Mouse (Mus musculus) heart, embryonic 13.5 days (tissue): ENCODE results near the gene Hrh3. TPM values are rescaled to one million over a fixed set of nuclear protein-coding genes. Genes with fewer than 3 reads are reported as not detected.
A peak's percentile ranks its signal among the peaks of the same experiment; 100 is the strongest.

ENCODE experiments used
- ATAC-seq: fragments of 200-750 bp; cut with Nextera tagmentation; 2 replicates; pipeline ENCODE4 v1.8.0; 2017; ENCODE audit warnings: moderate TSS enrichment; ENCODE audit not compliant: insufficient number of reproducible peaks, low FRiP score, low TSS enrichment; ENCODE audit errors: extremely low read depth
- H3K27ac ChIP-seq: fragments of 300-500 bp; sonication (generic); replicated peaks from 2 replicates; pipeline ENCODE4 v1.5.1; 2015; ENCODE audit warnings: moderate library complexity, mild to moderate bottlenecking, inconsistent platforms
- H3K27me3 ChIP-seq: fragments of 300-500 bp; sonication (generic); replicated peaks from 2 replicates; pipeline ENCODE4 v1.6.1; 2015; ENCODE audit warnings: mild to moderate bottlenecking, inconsistent platforms
- H3K36me3 ChIP-seq: fragments of 300-500 bp; sonication (generic); 2 replicates; pipeline ENCODE4 v1.6.1; 2015; ENCODE audit warnings: mild to moderate bottlenecking, inconsistent platforms
- H3K4me1 ChIP-seq: fragments of 300-500 bp; sonication (generic); 2 replicates; pipeline ENCODE4 v1.6.1; 2015; ENCODE audit warnings: inconsistent platforms
- H3K4me2 ChIP-seq: fragments of 300-500 bp; sonication (generic); 2 replicates; pipeline ENCODE4 v1.6.1; 2015; ENCODE audit warnings: inconsistent platforms, mild to moderate bottlenecking, moderate library complexity
- H3K4me3 ChIP-seq: fragments of 300-500 bp; sonication (generic); 2 replicates; pipeline ENCODE4 v1.5.1; 2015; ENCODE audit warnings: moderate library complexity, mild to moderate bottlenecking, inconsistent platforms
- H3K9ac ChIP-seq: fragments of 300-500 bp; sonication (generic); 2 replicates; pipeline ENCODE4 v1.6.1; 2015; ENCODE audit warnings: inconsistent platforms, mild to moderate bottlenecking, moderate library complexity
- H3K9me3 ChIP-seq: fragments of 300-500 bp; sonication (generic); 2 replicates; pipeline ENCODE4 v1.6.1; 2016; ENCODE audit warnings: inconsistent platforms
- WGBS: fragments of 180-500 bp; shearing (Covaris S2); methylation state at CpG from one replicate; pipeline ENCODE4 v1.1.7; 2015; ENCODE audit warnings: mixed read lengths; 5-methylcytosine and 5-hydroxymethylcytosine counted together
- polyA plus RNA-seq: library from polyadenylated mRNA; unstranded; fragments of >200 nt; fragmentation: Nextera tagmentation; extraction: Ambion mirVana; gene quantifications from 2 replicates; pipeline ENCODE4 v1.2.1, GENCODE M21; 2015

The Hrh3 gene
- not detected in 2 replicates for polyA plus RNA-seq

DNA sequence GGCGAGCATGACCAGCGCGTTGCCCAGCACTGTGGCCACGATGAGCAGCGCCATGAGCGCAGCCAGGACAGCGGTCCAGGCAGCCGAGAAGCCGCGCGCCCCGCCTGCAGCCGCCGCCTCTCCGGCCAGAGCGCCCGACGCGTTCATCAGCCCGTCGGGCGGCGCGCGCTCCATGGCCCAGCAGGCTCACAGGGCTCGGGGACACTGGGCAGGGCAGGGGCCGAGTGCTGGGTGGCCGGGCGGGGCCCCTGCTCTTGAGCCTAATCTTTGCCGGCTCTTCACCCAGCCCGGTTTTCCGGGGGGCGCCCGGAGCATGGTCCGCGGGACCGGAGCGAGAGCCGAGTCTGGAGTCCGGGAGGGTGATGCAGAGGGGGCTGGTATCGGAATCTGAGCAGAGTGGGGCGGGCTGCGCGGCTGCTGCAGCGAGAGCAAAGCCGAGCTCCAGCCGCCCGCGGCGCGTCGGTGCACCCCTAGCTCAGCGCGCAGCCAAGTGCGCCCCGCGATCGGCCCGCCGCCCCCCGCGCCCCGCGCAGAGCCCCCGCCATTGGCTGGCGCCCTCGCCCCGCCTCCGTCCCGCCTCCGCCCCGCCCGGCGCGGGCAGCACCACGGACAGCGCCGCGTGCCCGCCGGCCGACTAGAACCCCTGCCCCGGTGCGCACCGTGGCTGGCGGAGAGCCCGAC is at the start of gene Hrh3:
Hrh3 (minus strand) TSS at position 511 of the 681 bp plus-strand sequence.
- peak; percentile 62; the same call in 1 of the 2 replicates for ATAC-seq
- WGBS: under 1% methylated on average over 81 of the region's 87 CpGs
- H3K9ac ChIP-seq: peak within 1 kb of the TSS; percentile 4; the same call in 1 of the 2 replicates

DNA sequence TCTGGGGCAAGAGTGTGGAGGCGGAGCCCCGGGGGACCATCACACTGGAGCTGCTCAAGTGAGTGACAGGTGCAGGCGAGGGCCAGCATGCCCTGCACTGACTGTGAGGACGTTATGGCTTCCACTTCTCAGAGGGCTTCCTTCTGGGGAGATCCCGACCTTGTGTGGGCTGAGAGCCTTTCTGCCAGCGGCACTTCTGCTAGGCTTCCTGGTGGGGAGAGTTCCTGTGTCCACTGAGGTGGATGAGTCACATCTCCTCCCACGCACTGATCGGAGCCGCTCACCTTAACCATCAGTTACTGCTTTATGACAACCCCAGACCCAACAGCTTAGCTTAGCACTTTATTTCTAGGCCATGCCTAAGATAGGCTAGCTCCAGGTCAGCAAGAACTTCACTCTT is 44.3 kb upstream of the Hrh3 start:
- H3K27me3 ChIP-seq: no peaks in the 10 kb centered on the region
- no peak overlapping the region for H3K4me2 ChIP-seq
- peaks cover 87% of the 10 kb centered on the region for H3K36me3 ChIP-seq
- no peak overlapping the region for H3K27ac ChIP-seq
- no peak overlapping the region for H3K4me3 ChIP-seq
- WGBS: 76% methylated on average over 9 of the region's 9 CpGs
- no peak overlapping the region for H3K9ac ChIP-seq
- H3K9me3 ChIP-seq: no peaks in the 10 kb centered on the region
- ATAC-seq: no peak
- H3K4me1 ChIP-seq: peaks cover 11% of the 10 kb centered on the region

More for the DNA sequence above, at the start of gene Hrh3:
- peak within 1 kb of the TSS; percentile 98 for H3K4me2 ChIP-seq
- H3K27me3 ChIP-seq: peaks cover 80% of the 10 kb centered on the region
- H3K27ac ChIP-seq: no peak within 1 kb of the TSS
- H3K4me1 ChIP-seq: peaks cover 24% of the 10 kb centered on the region
- peak within 1 kb of the TSS; percentile 65 for H3K4me3 ChIP-seq
- H3K9me3 ChIP-seq: no peaks in the 10 kb centered on the region
- no peaks in the 10 kb centered on the region for H3K36me3 ChIP-seq

DNA sequence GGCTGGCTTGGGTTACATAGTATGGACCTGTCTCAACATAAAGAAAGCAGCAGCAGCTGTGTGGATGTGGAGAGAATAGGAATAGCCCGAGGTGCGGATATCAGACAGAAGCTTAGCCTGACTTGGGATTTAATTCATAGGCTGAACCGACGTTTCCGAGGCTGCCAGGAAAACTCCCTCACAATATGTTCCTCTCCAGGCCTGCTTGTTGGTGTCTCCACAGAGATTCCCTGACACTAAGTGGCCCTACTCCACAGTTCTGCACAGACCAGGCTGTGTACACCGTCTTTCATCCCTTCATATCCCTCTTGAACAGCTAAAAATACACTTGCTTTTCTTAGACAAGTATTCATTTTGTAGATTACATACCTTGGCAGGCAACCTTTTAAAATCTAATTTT is 43.1 kb upstream of the Hrh3 start:
- no peaks in the 10 kb centered on the region for H3K27me3 ChIP-seq
- ATAC-seq: no peak
- WGBS: 55% methylated on average over 6 of the region's 6 CpGs
- no peak overlapping the region; the same call in 1 of the 2 replicates for H3K4me2 ChIP-seq
- H3K9ac ChIP-seq: peak overlapping the region; percentile 28
- H3K4me3 ChIP-seq: no peak overlapping the region
- H3K27ac ChIP-seq: peak overlapping the region; percentile 76
- H3K9me3 ChIP-seq: no peaks in the 10 kb centered on the region
- H3K36me3 ChIP-seq: peaks cover 83% of the 10 kb centered on the region
- H3K4me1 ChIP-seq: peaks cover 11% of the 10 kb centered on the region

DNA sequence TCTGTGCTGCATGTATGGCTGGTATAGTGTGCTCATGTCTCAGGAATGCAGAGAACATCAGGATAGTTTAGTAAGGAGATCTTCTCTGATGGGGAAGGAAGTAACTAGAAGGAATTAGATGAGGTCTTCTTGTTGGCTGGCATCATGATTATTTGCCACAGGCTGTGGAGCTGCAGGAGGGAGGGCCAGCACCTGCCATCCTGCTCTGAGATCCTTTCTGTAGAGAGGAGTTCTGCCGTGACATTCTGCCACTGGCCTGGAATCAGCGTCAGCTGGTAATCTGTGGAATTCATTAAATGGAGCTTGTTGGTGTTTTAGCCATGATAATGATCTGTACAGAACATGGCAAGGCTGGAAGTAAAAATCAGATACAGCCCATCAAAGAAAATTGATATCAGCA is 41.8 kb upstream of the Hrh3 start:
- 77% methylated on average over 2 of the region's 2 CpGs for WGBS
- Histone ChIP-seq H3K36me3 (peaks cover 84% of the 10 kb centered on the region), H3K4me1 (peaks cover 11% of the 10 kb centered on the region), H3K4me2 (no peak overlapping the region), H3K9ac (no peak overlapping the region), H3K27ac (no peak overlapping the region), H3K4me3 (no peak overlapping the region), H3K9me3 (no peaks in the 10 kb centered on the region), H3K27me3 (no peaks in the 10 kb centered on the region)
- ATAC-seq: no peak

DNA sequence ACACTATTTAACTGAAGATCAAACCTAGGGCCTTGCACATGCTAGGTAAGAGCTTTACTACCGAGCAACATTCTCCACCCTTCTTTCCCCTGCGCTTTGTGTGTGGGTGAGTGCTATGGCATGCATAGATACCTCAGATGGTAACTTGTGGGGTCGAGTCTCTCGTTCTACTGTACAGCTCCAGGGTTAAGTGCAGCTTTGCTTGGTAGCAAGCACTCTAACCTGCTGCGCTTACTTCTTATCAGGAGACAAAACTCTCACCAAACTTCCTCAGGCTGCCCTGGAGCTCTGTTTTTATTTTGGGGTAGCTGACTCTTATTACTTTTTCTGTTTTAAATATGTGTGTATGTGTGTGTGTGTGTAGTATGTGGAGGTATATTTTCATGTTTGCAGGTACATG is 31.1 kb upstream of the Hrh3 start:
- WGBS: 54% methylated on average over 5 of the region's 5 CpGs
- Histone ChIP-seq H3K9ac (no peak overlapping the region), H3K4me3 (no peak overlapping the region)

DNA sequence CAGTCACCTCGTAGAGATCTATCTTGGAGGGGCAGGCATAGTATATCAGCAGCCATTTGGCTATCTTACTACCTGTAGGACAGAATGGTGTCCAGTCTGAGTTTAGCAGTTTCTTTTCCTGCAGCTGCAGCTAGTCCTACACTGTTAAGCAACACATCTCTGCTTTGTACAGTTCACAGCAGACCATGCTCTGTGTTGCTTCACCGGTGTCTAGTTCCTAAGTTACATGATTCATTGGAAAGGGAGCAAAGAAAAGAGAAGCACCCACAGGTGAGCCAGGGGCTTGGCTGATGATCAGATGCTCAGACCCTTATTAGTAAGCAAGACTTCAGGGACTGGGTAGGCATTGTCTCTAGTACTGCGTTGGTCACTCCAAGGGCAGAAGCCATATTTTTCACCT is 29.6 kb upstream of the Hrh3 start:
- Histone ChIP-seq H3K27ac (peak overlapping the region; percentile 56), H3K4me2 (no peak overlapping the region), H3K9ac (no peak overlapping the region), H3K9me3 (no peaks in the 10 kb centered on the region), H3K4me1 (peaks cover 25% of the 10 kb centered on the region), H3K36me3 (peaks cover 17% of the 10 kb centered on the region), H3K27me3 (no peaks in the 10 kb centered on the region), H3K4me3 (no peak overlapping the region)
- 74% methylated on average over 3 of the region's 3 CpGs for WGBS
- ATAC-seq: no peak

More for the DNA sequence above, 31.1 kb upstream of the Hrh3 start:
- Histone ChIP-seq H3K4me2 (no peak overlapping the region), H3K9me3 (no peaks in the 10 kb centered on the region), H3K27me3 (no peaks in the 10 kb centered on the region), H3K36me3 (peaks cover 30% of the 10 kb centered on the region), H3K27ac (0 out of 2 replicates have a peak overlapping the region, but pooled peaks have one; percentile 36), H3K4me1 (peaks cover 25% of the 10 kb centered on the region)
- ATAC-seq: no peak

DNA sequence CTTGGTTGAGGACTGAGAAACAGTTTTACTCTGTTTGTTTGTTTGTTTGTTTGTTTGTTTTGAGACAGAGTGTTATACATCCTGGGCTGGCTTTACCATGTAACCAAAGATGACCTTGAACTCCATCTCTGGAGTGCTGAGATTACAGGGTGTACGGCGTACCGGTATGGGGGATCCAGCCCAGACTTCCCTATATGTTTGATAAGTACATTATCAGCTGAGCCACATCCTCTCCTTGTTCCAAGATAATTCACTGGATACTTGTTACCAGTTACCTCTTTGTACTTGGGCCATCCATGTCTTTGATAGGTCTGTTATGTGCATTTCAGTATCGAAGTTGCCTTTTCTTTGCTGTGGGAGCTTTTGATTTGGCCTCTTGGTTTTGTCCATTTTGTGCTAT is 28.9 kb upstream of the Hrh3 start:
- Histone ChIP-seq H3K36me3 (peaks cover 10% of the 10 kb centered on the region), H3K27ac (peak overlapping the region; percentile 56), H3K9me3 (no peaks in the 10 kb centered on the region), H3K27me3 (no peaks in the 10 kb centered on the region), H3K4me2 (no peak overlapping the region), H3K9ac (no peak overlapping the region), H3K4me3 (no peak overlapping the region), H3K4me1 (peaks cover 29% of the 10 kb centered on the region)
- ATAC-seq: no peak
- WGBS: 56% methylated on average over 4 of the region's 4 CpGs

- peaks cover 38% of the 10 kb centered on the region for H3K4me1 ChIP-seq
- H3K4me3 ChIP-seq: no peak overlapping the region
- no peak overlapping the region for H3K4me2 ChIP-seq
- peaks cover 11% of the 10 kb centered on the region for H3K36me3 ChIP-seq
- H3K9me3 ChIP-seq: no peaks in the 10 kb centered on the region
- 46% methylated on average over 1 of the region's 1 CpGs for whole genome bisulfite sequencing
- H3K27ac ChIP-seq: no peak overlapping the region
- ATAC-seq: no peak
- no peaks in the 10 kb centered on the region for H3K27me3 ChIP-seq
- no peak overlapping the region for H3K9ac ChIP-seq
Measured at GRCm38 (mm10) chr2:180127675-180128074, 23.4 kb upstream of the Hrh3 start.

DNA sequence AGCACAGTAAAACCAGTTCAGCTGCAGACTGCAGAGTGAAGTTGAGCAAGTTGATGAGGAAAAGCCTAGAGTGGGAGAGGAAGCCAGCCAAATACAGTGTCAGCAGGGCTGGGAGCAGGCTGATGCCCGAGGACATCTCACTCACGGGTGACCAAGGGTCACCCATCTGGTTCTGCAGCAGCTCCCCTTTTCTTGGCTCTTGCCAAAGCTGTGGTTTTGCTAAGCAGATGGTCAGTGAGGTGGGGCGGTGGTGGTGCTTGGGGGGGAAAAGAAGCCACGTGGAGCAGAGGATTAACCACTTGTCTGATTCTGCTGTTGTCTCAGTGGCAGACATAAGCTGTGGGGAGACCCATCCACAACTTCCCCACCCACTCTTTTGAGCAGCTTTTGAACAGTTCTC is 21.9 kb upstream of the Hrh3 start:
- ATAC-seq: no peak
- Histone ChIP-seq H3K9me3 (no peaks in the 10 kb centered on the region), H3K4me1 (peaks cover 37% of the 10 kb centered on the region), H3K4me3 (no peak overlapping the region), H3K27ac (peak overlapping the region; percentile 36; the same call in 1 of the 2 replicates), H3K9ac (peak overlapping the region; percentile 40), H3K27me3 (no peaks in the 10 kb centered on the region), H3K4me2 (no peak overlapping the region), H3K36me3 (peaks cover 11% of the 10 kb centered on the region)
- WGBS: 24% methylated on average over 4 of the region's 4 CpGs

DNA sequence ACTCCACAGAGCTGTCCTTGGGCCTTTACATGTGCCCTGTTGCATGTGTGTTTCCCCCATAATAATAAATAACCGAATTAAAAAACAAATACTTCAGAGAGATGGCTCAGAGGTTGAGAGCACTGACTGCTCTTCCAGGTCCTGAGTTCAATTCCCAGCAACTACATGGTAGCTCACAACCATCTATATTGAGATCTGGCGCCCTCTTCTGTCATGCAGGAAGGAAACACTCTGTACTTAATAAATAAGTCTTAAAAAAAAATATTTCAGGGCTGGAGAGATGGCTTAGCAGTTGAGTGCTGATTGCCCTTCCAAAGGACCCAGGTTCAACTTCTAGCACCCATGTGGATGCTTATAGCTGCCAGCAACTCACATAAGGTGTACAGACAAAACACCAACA is 19.9 kb upstream of the Hrh3 start:
- no peaks in the 10 kb centered on the region for H3K9me3 ChIP-seq
- H3K4me1 ChIP-seq: peaks cover 53% of the 10 kb centered on the region
- H3K36me3 ChIP-seq: peaks cover 11% of the 10 kb centered on the region
- H3K4me3 ChIP-seq: no peak overlapping the region
- 79% methylated on average over 2 of the region's 2 CpGs for WGBS
- H3K9ac ChIP-seq: no peak overlapping the region
- H3K27ac ChIP-seq: no peak overlapping the region
- no peak for ATAC-seq
- H3K27me3 ChIP-seq: no peaks in the 10 kb centered on the region
- no peak overlapping the region for H3K4me2 ChIP-seq

- 56% methylated on average over 5 of the region's 5 CpGs for WGBS
Measured at GRCm38 (mm10) chr2:180120292-180120761, 16.0 kb upstream of the Hrh3 start.

More at GRCm38 (mm10) chr2:180120292-180120761, 16.0 kb upstream of the Hrh3 start:
- H3K9me3 ChIP-seq: no peaks in the 10 kb centered on the region
- peak overlapping the region; percentile 88 for H3K4me2 ChIP-seq
- no peaks in the 10 kb centered on the region for H3K27me3 ChIP-seq
- H3K36me3 ChIP-seq: peaks cover 11% of the 10 kb centered on the region
- no peak for ATAC-seq
- H3K4me1 ChIP-seq: peaks cover 52% of the 10 kb centered on the region
- peak overlapping the region; percentile 84; the same call in 1 of the 2 replicates for H3K27ac ChIP-seq
- H3K9ac ChIP-seq: peak overlapping the region; percentile 94
- H3K4me3 ChIP-seq: peak overlapping the region; percentile 94
